Mouse (Mus musculus) B cell, adult 2 months (primary cell): ENCODE results near the gene 4930402K13Rik.
"Not testable (repeated sequence)": the region's sequence is repeated elsewhere in the genome, so short reads cannot be mapped to it uniquely, and the experiment has no call there.

Source experiments
- DNase-seq, 2 experiments: peaks; one replicate each; pipeline ENCODE4 v3.0.0; 2022

The 4930402K13Rik gene

GRCm38 (mm10) chrX:9104262-9104661, at the start of gene 4930402K13Rik:
TSS of gene 4930402K13Rik (plus strand) at chrX:9104562.
- DNase-seq, result no peak

DNA sequence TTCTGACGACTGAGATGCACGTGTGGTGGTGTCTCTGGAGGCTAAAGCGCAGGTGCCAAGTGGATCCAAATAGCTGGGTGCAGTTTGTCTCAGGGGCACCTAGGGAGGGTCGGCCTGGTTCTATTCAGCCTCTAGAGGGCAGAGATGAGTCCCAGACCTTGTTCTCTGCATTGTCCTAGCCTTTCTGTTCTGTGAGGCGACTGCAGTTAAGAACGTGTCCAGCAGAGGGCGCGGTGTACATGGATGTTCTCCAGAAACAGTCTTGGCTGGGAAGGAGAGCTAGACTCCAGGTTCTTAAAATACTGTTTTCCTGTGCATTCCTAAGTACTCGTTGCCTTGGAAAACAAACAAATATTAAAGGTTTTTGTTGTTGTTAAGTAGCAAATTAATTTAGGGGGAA, 43.4 kb upstream of the 4930402K13Rik start:
- peak; percentile 46 to 67 for DNase-seq

DNA sequence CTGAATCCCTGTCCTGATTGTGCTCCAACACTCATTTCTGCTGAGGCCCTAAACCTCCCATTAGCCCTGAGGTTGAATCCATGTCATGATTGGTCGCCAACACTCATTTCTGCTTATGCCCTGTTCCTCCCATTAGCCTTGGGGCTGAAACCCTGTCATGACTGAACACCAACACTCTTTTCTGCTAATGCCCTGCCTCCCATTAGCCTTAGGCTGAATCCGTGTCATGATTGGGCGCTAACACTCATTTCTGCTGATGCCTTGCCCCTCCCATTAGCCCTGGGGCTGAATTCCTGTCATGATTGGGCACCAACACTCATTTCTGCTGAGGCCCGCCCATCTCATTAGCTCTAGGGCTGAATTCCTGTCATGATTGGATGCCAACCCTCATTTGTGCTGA, 42.3 kb upstream of the 4930402K13Rik start:
- DNase-seq, result no peak

- not testable (repeated sequence) for DNase-seq
Observed at GRCm38 (mm10) chrX:9062715-9063114, 41.6 kb upstream of the 4930402K13Rik start, which contains the start of gene Fthl17f. TSS of gene Fthl17f (plus strand) at chrX:9063015.

- peak; percentile 36 to 78 for DNase-seq
Observed at GRCm38 (mm10) chrX:9077699-9078098, 26.7 kb upstream of the 4930402K13Rik start.

GRCm38 (mm10) chrX:9095066-9095465, 9.3 kb upstream of the 4930402K13Rik start:
- DNase-seq, result not testable (repeated sequence)

- DNase-seq, result no peak
Observed at GRCm38 (mm10) chrX:9110381-9110780, 6.0 kb downstream of the 4930402K13Rik start.

GRCm38 (mm10) chrX:9124928-9125327, 20.6 kb downstream of the 4930402K13Rik start:
- no peak for DNase-seq

GRCm38 (mm10) chrX:9128317-9128831, 24.0 kb downstream of the 4930402K13Rik start:
- no peak for DNase-seq

DNA sequence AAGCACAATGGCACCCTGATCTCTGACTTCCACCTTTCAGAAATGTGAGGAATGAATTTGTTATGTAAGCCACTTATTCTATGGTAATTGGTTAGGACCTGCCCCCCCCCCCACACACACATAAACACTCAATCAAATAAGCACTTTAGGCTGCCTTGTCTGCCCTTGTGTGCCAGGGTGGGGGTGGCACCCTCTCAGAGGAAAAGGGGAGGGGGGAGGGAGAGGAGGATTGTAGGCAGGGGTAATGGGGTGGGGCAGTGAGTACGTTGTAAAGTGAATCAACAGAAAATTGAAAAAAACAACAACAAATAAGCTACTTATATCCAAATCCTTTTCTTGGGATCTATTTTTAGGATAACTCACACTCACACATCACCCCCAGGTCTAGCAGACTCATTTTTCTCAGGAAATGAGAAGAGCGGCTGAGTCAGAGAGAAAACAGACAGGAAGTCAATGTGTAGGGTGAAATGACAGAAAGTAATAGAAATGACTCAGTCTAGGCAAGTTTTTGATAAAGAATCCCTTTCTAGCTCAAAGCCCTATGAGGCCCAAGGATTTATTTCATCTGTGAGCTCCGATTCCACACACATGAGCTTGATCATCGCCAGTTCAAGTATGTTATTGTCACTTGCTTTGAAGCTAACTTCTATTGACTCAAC, 35.1 kb downstream of the 4930402K13Rik start:
- DNase-seq, result no peak

GRCm38 (mm10) chrX:9142669-9143068, 38.3 kb downstream of the 4930402K13Rik start:
- no peak for DNase-seq
